Mouse (Mus musculus): ENCODE measurements around the gene Rreb1.

- TF ChIP-seq CTCF (conservative IDR thresholded peaks at IDR 0.05; ENCODE audit: low read length) (no peak), NANOG (IDR thresholded peaks at IDR 0.05; ENCODE audit: borderline replicate concordance, low read length) (no peak)
Observed at GRCm38 (mm10) chr13:37740111-37740510, 38.1 kb upstream of the Rreb1 start.

Measured in E14TG2a.4 (cell line).